8 mouse cellular contexts compared by ENCODE assay signal in the genomic region with DNA sequence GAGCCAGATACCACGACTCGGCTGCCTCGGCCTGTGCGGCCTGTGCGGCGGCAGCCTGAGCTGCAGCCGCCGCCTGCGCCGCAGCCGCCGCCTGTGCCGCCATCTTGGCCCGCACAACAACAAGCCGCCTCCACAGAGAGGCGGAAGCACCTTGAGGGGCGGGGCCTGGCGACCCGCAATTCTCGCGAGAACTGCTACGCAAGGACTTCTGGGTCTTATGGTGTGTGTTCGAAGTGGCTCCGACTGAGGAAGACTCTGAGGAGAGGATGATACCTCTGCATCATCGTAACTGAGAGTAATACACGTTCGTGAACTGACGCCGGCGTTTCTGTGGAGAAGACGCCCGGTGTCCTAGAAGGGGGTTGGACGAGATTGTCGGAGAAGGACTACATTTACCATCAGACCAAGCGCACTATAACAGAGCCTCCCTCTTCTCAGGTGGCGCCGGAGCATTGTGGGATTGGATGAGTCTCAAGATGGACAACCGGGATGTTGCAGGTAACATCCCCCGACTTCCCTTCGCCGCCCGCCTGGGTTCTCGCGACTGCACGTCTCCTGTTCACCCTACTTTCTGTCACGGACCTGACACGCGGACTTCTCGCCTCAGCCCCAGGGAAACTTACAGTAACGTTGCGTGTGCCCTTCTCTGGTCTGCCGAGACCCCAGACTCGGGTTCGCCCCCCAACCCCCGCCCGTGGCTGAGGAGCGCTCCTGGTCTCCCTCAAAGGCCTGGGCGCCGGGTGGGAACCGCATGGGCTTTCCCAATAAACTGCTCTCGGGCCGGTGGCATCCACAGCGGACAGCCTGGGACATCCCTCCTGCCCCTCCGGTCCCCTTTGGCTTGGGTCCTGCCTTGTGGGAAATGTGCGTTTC. TPM values are rescaled to one million over a fixed set of nuclear protein-coding genes. Genes with fewer than 3 reads are reported as not detected.
DNase-seq lines count a peak whose midpoint lies in the region; ATAC-seq lines count a peak whose summit lies in the region.

Gene Mau2, minus strand, starts transcription at position 152 of the 873 bp plus-strand sequence.
Gene Sugp1, plus strand, starts transcription at position 231 of the 873 bp plus-strand sequence.

- peak within 1 kb of the TSS; percentile 86 for H3K4me2 ChIP-seq in hindbrain, embryonic 15.5 days

- no peaks in the 10 kb centered on the region for H3K27me3 ChIP-seq in hindbrain, embryonic 15.5 days

- no peaks in the 10 kb centered on the region for H3K36me3 ChIP-seq in hindbrain, embryonic 15.5 days

- H3K4me3 ChIP-seq in hindbrain, embryonic 15.5 days = peak within 1 kb of the TSS; percentile 95

- peaks cover 42% of the 10 kb centered on the region for H3K4me1 ChIP-seq in hindbrain, embryonic 15.5 days (replicated peaks)

- ATAC-seq in hindbrain, embryonic 15.5 days (ENCODE audit: low FRiP score, low read depth) = peak; percentile 98

- under 1% methylated on average over 65 of the region's 65 CpGs for WGBS in hindbrain, embryonic 15.5 days

- peak within 1 kb of the TSS; percentile 92 for H3K27ac ChIP-seq in hindbrain, embryonic 15.5 days (replicated peaks)

- H3K9me3 ChIP-seq in hindbrain, embryonic 15.5 days = no peaks in the 10 kb centered on the region

- peak; percentile 97 for DNase-seq in T-cell, adult 2 months (ENCODE audit: low spot score)
- DNase-seq in cerebellum, postnatal 36 days = peak; percentile 96
- DNase-seq in frontal cortex, postnatal 36 days (ENCODE audit: low spot score in 2 of 2) = peak; percentile 95 to 96
- DNase-seq in left cerebral cortex, adult 11 months (ENCODE audit: low spot score) = peak; percentile 92
- peak; percentile 97 for DNase-seq in lung, postnatal 4 days
- DNase-seq in retina, postnatal 7 days (ENCODE audit: low read depth, low spot score) = peak; percentile 92
- peak; percentile 91 for DNase-seq in urinary bladder, adult 2 months (ENCODE audit: low spot score)

- peak within 1 kb of the TSS; percentile 84 for H3K9ac ChIP-seq in hindbrain, embryonic 15.5 days

RNA-seq across cellular contexts. Expression of gene Mau2, which starts in this region (rescaled TPM):
- polyA plus RNA-seq in hindbrain, embryonic 15.5 days (2015; fragmentation: Nextera tagmentation; extraction: Ambion mirVana) = 71.7 and 72.2 TPM in 2 replicates
- 49.6 and 57.8 TPM in 2 replicates for polyA plus RNA-seq in urinary bladder, adult 2 months (2012; rRNA removed)

RNA-seq across cellular contexts. Expression of gene Sugp1, which starts in this region (rescaled TPM):
- polyA plus RNA-seq in hindbrain, embryonic 15.5 days (2015; fragmentation: Nextera tagmentation; extraction: Ambion mirVana) = 55.5 and 57.6 TPM in 2 replicates
- 15.4 and 20.6 TPM in 2 replicates for polyA plus RNA-seq in urinary bladder, adult 2 months (2012; rRNA removed)

Comparison
In these comparisons a context has a peak if more than half of its experiments do, and no peak if none do; other contexts are left out.
1. Peak in every context shown above with its lines: DNase-seq, ATAC-seq, H3K4me3 ChIP-seq and H3K27ac ChIP-seq.